Comparison of ENCODE assay signal across 8 mouse cellular contexts in genomic region chr9:108854241-108854696, GRCm38 (mm10). TPM values are rescaled to one million over a fixed set of nuclear protein-coding genes. Genes with fewer than 3 reads are reported as not detected.
DNase-seq lines count a peak whose midpoint lies in the region; ATAC-seq and TF ChIP-seq lines count a peak whose summit lies in the region.

No protein-coding gene starts in this region.

- no peak for TF ChIP-seq CTCF in testis, adult 2 months (IDR thresholded peaks at IDR 0.05; ENCODE audit: control insufficient read depth, insufficient read depth, insufficient replicate concordance, low read depth, low read length)

- WGBS in forebrain, embryonic 12.5 days: under 1% methylated on average over 28 of the region's 28 CpGs
- under 1% methylated on average over 28 of the region's 28 CpGs for WGBS in large intestine, adult 2 months
- 0% methylated on average over 28 of the region's 28 CpGs for WGBS in neural tube, embryonic 14.5 days

- peak overlapping the region; percentile 79 for H3K27ac ChIP-seq in forebrain, embryonic 12.5 days
- H3K27ac ChIP-seq in neural tube, embryonic 14.5 days (ENCODE audit: low read depth, low read length): peak overlapping the region; percentile 74
- H3K27ac ChIP-seq in testis, adult 2 months (ENCODE audit: control insufficient read depth, insufficient read depth, low read depth, low read length): no peak overlapping the region; the same call in 1 of the 2 replicates

- H3K36me3 ChIP-seq in forebrain, embryonic 12.5 days (replicated peaks): peaks cover 23% of the 10 kb centered on the region
- H3K36me3 ChIP-seq in neural tube, embryonic 14.5 days (ENCODE audit: control insufficient read depth, insufficient read depth, low read length): peaks cover 22% of the 10 kb centered on the region
- H3K36me3 ChIP-seq in testis, adult 2 months (ENCODE audit: control insufficient read depth, insufficient read depth, low read length): no peaks in the 10 kb centered on the region

- peak overlapping the region; percentile 71 for H3K9ac ChIP-seq in forebrain, embryonic 12.5 days
- peak overlapping the region; percentile 74 for H3K9ac ChIP-seq in neural tube, embryonic 14.5 days (replicated peaks; ENCODE audit: low read depth, low read length)

- peak; percentile 49; the same call in 1 of the 2 replicates for TF ChIP-seq POLR2A in testis, adult 2 months (IDR thresholded peaks at IDR 0.05; ENCODE audit: control insufficient read depth, low read depth, low read length)

- H3K4me3 ChIP-seq in forebrain, embryonic 12.5 days (replicated peaks): peak overlapping the region; percentile 68
- peak overlapping the region; percentile 68 for H3K4me3 ChIP-seq in neural tube, embryonic 14.5 days (ENCODE audit: low read depth, low read length)
- H3K4me3 ChIP-seq in testis, adult 2 months (ENCODE audit: control insufficient read depth, low read depth, low read length): peak overlapping the region; percentile 70

- no peaks in the 10 kb centered on the region for H3K27me3 ChIP-seq in forebrain, embryonic 12.5 days
- no peaks in the 10 kb centered on the region for H3K27me3 ChIP-seq in neural tube, embryonic 14.5 days (ENCODE audit: control insufficient read depth, insufficient read depth, low read length)
- H3K27me3 ChIP-seq in testis, adult 2 months (ENCODE audit: control insufficient read depth, insufficient read depth, low read length): no peaks in the 10 kb centered on the region

- peaks cover 18% of the 10 kb centered on the region for H3K4me1 ChIP-seq in forebrain, embryonic 12.5 days
- peaks cover 10% of the 10 kb centered on the region; the same call in 1 of the 2 replicates for H3K4me1 ChIP-seq in neural tube, embryonic 14.5 days (ENCODE audit: control insufficient read depth, insufficient read depth, low read length)
- peaks cover 28% of the 10 kb centered on the region for H3K4me1 ChIP-seq in testis, adult 2 months (ENCODE audit: control insufficient read depth, insufficient read depth, low read length)

- peak overlapping the region; percentile 70 for H3K4me2 ChIP-seq in forebrain, embryonic 12.5 days
- H3K4me2 ChIP-seq in neural tube, embryonic 14.5 days (ENCODE audit: low read depth, low read length): peak overlapping the region; percentile 78

- intact Hi-C loops in heart, postnatal 10 days (cut with DNase I): no loop called here

- no peaks in the 10 kb centered on the region for H3K9me3 ChIP-seq in forebrain, embryonic 12.5 days
- H3K9me3 ChIP-seq in neural tube, embryonic 14.5 days (ENCODE audit: control insufficient read depth, low read length): no peaks in the 10 kb centered on the region

- ATAC-seq in forebrain, embryonic 12.5 days (ENCODE audit: low FRiP score): peak; percentile 87
- peak; percentile 83 for ATAC-seq in neural tube, embryonic 14.5 days (ENCODE audit: low read depth)

- DNase-seq in ES-CJ7 (ENCODE audit: low read depth, low spot score): peak; percentile 92
- DNase-seq in c-Kit-positive CD71-positive TER-119-positive erythroid progenitor cells, embryonic 14.5 days (ENCODE audit: low spot score): peak; percentile 75
- peak; percentile 88 to 89 for DNase-seq in heart, postnatal 10 days
- peak; percentile 61 for DNase-seq in large intestine, adult 2 months (ENCODE audit: low read depth, low spot score)
- DNase-seq in lung, adult 18-20 months: peak; percentile 90 to 92

RNA-seq across cellular contexts. Expression of gene Slc26a6, which starts 1.2 kb away (rescaled TPM):
- polyA plus RNA-seq in forebrain, embryonic 12.5 days (2016; fragmentation: Nextera tagmentation; extraction: Ambion mirVana): 12.4 and 13.1 TPM in 2 replicates
- 10 to 100 TPM; 13.6 to 18.0 TPM for total RNA-seq in heart, postnatal 10 days (2021)
- polyA plus RNA-seq in large intestine, adult 2 months (2012; rRNA removed): 598 and 654 TPM in 2 replicates
- polyA plus RNA-seq in neural tube, embryonic 14.5 days (2014; fragmentation: Nextera tagmentation; extraction: Ambion mirVana): 21.9 and 22.2 TPM in 2 replicates
- 7.2 and 8.4 TPM in 2 replicates for polyA plus RNA-seq in testis, adult 2 months (2012; rRNA removed)

RNA-seq across cellular contexts. Expression of gene Celsr3, which starts 28.1 kb away (rescaled TPM):
- 13.0 and 14.2 TPM in 2 replicates for polyA plus RNA-seq in forebrain, embryonic 12.5 days (2016; fragmentation: Nextera tagmentation; extraction: Ambion mirVana)
- total RNA-seq in heart, postnatal 10 days (2021): under 1 TPM; 0.22 to 0.24 TPM
- polyA plus RNA-seq in large intestine, adult 2 months (2012; rRNA removed): 0.79 and 0.95 TPM in 2 replicates
- polyA plus RNA-seq in neural tube, embryonic 14.5 days (2014; fragmentation: Nextera tagmentation; extraction: Ambion mirVana): 18.5 and 21.6 TPM in 2 replicates
- 1.2 and 1.3 TPM in 2 replicates for polyA plus RNA-seq in testis, adult 2 months (2012; rRNA removed)

RNA-seq across cellular contexts. Expression of gene Nckipsd, which starts 46.1 kb away (rescaled TPM):
- 14.3 and 17.3 TPM in 2 replicates for polyA plus RNA-seq in forebrain, embryonic 12.5 days (2016; fragmentation: Nextera tagmentation; extraction: Ambion mirVana)
- total RNA-seq in heart, postnatal 10 days (2021): 10 to 100 TPM in 1 of 2 experiments, 1 to 10 TPM in 1; 9.0 to 11.5 TPM
- 9.6 and 11.2 TPM in 2 replicates for polyA plus RNA-seq in large intestine, adult 2 months (2012; rRNA removed)
- 25.4 and 30.0 TPM in 2 replicates for polyA plus RNA-seq in neural tube, embryonic 14.5 days (2014; fragmentation: Nextera tagmentation; extraction: Ambion mirVana)
- polyA plus RNA-seq in testis, adult 2 months (2012; rRNA removed): 5.6 and 5.9 TPM in 2 replicates

Comparison
In these comparisons a context has a peak if more than half of its experiments do, and no peak if none do; other contexts are left out.
1. RNA of gene Slc26a6, which starts 1.2 kb away (polyA plus RNA-seq): 598 to 654 TPM in large intestine, adult 2 months; 21.9 to 22.2 TPM in neural tube, embryonic 14.5 days, 12.4 to 13.1 TPM in forebrain, embryonic 12.5 days and 7.2 to 8.4 TPM in testis, adult 2 months; every median in the first group is over 10 times any median in the second.
2. Peak in every context shown above with its lines, with median percentiles within 50 percentile points of each other: DNase-seq and H3K4me3 ChIP-seq.